Mouse (Mus musculus): Measurements from ENCODE around the gene Unc5b.

Unc5b gene

DNA sequence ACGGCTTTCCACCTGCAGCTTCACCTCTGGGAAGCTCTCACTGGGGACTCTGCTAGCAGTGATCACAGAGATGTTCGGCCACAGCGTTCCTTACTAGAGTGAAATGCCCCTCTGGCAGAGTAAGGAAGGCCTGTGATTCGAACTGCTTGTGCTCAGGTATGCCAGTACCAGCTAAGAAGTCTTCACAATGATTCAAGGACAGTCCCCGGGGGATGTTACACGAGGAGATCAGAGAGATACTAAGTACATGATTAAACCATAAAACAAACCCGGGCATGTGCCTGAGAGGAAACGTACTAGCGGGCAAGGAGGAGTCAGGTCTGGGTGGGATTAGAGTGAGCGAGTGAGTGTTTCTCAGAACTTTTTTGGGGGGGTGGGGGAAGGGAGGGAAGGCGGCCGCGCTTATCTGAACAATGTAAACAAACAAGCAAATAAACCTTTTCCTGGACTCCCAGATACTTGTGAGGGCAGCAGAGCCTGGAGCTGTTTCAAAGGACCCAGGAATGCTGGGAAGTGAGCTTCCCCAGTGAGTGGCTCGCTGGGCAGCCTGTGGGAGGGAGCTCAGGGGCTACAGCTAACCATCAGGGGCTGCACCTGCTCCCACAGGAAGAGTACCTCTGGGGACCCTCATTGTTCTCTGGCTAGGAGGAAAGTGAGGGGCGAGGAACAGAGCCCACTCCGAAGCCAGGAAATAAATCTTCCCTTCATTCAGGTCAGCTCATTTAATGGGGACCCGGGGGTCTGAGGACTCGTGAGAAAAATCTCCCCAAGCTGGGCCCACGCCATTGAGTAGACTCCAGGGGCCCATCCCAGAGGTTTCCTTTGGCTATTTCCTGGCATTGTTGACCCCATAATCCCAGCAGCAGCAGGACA, 30.9 kb downstream of the Unc5b start:
- no peak for DNase-seq (ENCODE audit: low spot score)

DNA sequence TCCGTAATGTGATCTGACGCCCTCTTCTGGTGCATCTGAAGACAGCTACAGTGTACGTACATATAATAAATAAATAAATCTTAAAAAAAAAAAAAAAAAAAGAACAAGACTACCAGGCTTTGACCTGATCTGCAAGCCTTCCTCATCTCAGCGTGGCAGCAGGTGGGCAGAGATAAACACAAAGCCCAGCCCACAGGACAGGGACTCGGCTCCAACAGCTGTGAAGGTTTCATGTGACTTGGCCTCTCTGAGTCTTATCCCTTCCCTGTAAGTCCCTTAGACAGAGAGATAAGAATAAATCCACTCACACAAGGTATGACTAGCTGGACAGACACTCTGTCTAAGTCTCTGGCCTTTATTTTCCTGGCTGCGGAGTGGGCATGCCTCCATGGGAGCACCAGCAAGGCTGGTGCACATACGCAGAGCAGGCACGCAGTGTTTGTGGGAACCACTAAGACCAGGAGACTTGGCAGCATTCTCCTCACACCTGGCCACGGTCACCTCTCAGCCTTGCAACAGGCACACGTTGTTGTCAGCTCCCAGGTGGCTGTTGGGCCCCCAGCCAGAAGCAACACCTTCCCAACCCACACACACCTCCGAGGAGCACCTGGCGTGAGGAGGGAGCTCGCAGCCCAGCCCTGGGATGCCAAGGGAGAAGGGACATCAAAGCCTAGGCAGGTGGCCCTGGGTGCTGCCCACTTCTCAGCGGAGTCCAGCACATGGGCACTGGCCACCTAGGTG, 33.5 kb downstream of the Unc5b start:
- no peak for DNase-seq (ENCODE audit: low spot score)

DNA sequence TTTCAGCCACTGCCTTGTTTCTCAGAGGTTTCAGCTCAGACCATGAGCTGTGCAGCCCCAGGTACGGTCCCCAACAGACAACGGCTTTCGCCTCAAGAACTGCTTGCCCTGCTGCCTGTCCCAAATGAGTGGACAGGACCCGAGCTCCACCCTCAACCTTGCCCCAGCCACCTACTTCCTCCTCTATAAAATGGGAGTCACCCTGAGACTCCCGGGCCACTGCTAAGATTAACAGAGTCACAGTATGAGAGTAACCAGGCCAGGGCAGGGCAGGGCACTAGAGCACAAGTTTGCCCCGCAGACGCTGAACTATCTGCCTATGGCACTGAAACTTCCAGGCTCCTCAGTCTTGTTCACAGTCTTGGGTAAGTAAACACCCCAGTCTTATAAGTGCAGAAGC, 34.9 kb downstream of the Unc5b start:
- no peak for DNase-seq (ENCODE audit: low spot score)

DNA sequence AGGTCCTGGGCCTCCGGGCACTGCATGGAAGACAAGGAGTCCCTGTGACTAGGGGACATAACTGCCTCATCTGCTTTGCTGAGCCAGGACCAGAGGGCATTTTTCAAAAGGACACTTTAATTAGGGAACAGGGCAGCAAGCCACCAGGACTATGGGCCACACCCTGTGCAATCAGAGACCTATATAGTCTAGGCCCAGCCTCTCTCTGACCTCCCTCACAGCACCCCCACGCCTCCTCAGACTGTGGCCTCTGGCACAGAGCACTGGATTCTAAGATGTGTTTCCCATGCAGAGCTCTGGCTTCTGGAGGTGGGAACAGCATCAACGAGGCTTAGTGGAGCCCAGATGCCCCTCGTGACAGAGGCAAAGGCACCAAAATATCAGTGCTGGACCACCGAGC, 35.4 kb downstream of the Unc5b start:
- DNase-seq (ENCODE audit: low spot score): no peak

DNA sequence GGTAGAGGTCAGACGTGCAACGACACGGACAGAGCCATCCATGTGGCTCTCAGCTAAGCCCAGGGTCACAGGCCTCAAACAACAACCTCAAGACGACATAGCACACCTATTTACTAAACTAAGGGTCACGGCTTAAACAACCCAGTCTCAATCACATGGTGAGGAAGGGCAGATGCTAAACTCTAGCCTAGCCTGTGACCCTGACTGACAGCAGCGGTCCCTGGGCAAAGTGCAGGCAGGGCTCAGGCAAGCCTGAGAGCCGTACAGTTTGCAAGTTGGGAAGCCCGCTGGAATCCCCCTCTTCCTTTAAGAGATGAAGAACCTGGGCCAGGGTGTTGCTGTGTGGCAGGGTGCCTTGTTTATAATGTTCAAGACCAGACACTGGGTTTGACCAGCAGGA, 36.6 kb downstream of the Unc5b start:
- DNase-seq (ENCODE audit: low spot score): no peak

DNA sequence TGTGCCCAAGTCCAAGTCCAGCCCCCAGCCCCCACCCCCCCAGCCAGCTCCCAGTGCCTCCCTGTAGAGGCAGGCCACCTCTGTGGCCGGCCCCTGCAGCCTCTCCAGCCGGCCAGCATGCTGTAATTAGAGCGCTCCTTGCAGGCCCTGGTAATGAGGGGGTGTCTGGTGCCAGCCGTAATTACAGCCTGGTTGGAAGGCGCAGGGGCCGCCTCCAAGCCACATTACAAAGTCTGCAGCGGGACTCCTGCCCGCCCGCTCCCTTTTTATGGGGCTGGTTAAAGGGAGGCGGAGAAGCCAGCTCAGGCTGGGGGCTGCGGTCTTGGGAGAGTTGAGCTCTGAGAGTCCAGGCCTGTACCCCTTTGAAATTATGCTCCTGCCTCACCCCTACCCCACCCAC, 37.0 kb downstream of the Unc5b start:
- DNase-seq (ENCODE audit: low spot score): no peak

DNA sequence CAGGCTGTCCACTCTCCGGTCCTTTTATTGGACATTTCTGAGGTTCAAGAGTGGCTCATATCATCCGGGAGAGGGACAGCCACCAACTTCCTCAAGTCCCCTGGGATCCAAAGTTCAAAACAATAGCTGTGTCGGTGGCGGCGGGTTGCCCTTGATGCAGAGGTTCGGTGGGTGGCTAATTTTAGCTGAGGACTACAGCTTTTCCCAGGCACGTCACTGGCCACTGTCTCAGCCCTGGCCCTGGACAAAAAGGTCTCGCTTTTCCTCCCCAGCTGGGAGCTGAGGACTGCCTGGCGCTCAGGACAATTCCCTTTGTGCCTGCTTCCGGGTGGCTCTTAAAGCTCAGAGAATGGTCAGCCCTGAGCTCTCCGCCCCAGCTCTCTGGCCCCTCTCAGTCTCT, 38.5 kb downstream of the Unc5b start:
- no peak for DNase-seq (ENCODE audit: low spot score)

DNA sequence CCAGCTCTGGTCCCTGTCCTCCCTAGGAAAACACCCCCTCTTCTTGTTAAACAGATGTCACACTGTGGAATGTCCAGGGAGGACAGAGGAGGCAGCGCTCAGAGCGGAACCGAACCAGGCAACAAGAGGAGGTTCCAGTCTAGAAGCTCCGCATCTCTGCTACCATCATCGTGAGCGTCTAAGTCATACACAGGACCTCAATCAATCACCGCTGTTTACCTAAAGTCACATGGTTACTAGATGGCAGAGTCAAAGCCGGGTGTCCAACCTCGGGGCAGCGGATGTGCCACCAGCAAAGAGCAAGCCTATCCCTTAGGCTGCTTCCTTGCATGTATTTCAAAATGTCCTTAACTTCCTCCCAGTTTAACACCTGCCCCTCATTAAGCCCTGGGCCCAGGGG, 39.0 kb downstream of the Unc5b start:
- no peak for DNase-seq (ENCODE audit: low spot score)

DNA sequence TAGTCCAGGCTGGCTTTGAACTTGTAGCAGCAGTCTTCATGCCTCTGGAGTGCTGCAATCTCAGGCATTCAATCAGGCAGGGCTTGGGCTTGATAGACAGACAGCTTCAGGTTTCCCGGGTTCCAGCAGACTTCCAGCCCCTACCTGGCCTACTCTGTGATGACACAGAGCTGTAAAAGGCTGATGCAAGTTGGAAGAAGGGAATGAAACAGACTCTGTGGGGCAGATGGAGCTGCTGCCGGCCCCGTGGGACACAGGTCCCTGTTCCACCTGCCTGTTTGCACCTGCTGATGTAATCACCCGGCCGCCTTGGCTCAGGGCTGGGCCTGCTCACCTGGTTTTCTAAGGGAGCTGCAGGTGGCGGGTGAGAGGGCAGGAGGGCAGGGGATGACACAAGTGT, 40.5 kb downstream of the Unc5b start:
- DNase-seq (ENCODE audit: low spot score): no peak

DNA sequence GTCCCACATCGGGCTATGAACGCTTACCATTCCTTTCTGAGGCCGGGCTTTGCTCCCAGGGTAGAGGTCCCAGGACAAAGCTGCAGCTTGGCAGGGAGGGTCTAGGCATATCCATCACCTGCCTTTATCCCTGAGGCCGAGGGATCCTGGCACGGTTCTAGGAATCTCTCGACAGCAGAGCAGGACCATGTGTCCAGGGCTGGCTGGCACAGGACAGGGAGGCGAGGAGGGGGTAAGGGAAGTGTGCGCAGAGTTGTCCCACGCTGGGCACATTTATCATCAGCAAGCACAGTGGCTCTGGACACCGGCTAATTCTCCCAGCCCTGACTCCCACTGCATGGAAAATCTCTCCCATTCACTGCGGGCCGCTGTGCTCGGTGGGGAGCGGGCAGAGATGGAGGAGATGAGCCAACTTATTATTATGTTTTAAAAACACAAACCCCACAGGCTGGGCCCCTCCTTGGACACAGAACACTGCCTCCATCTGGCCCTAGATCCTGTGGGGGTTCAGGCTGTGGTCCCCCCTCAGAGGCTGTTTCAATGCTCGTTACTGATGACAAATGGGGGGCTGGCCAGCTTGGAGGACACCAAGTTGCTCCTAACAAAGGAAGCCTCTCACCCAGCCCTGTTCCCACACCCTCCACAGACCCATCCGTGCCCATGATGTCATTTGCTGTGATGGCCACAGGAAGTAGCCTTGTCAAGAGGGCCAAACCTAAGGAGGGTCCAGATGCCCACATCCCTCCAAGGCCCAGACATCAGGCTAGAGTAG, 43.9 kb downstream of the Unc5b start:
- DNase-seq (ENCODE audit: low spot score): no peak

DNA sequence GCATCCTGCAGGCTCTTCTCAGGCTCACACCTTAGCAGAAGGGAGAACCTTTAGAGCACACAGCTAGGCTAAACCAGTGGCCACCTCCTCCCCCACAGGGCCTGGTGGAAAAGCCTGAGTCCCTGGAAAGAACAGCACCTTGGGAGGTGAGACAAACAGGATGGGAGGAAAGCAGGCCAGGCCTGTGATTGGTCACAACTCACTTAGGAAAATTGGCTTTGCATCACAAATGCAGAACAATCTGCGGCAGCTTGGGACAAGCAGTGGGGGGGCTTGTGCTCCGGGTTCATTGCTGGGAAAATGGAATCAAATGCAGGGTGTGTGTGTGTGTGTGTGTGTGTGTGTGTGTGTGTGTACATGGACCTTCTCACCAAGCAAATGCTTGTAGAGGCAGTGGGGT, 47.8 kb downstream of the Unc5b start:
- DNase-seq (ENCODE audit: low spot score): no peak

DNA sequence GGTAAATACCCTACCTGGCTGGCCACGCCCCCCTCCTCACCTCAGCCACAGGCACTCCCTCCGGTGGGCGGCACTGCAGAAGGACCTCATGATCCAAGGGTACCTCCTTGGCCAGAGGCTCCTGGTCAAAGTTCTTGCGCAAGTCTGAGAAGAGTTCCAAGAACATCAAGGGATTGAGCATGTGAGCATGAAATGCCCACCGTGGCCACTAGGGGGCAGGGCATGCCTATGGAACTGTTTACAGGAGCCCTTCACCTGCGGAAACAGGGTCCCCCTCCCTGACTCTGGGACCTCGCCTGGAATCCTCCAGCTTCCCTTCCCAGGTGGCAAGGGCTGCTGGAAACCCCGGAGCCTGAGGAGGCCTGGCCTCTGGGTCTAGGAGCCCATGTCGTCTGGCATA, 51.8 kb downstream of the Unc5b start:
- peak; percentile 74 for DNase-seq (ENCODE audit: low spot score)

DNA sequence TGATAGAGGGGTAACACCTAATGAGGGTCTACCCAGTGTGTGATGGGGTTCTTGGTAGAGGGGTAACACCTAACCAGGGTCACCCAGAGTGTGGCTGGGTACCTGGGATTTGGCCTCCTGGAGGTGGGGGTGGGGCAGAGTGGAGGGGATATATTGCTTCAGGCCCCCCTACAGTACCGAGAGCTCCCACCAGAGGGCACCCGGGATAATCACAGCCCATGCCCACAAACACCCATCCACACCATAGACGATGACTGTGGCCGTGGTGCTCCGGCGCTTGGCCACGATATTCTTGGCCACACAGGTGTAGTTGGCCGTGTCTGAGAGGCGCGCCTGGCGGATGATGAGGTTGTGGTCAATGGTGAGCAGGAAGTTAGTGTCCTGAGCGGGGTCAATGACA, 52.8 kb downstream of the Unc5b start:
- no peak for DNase-seq (ENCODE audit: low spot score)

DNA sequence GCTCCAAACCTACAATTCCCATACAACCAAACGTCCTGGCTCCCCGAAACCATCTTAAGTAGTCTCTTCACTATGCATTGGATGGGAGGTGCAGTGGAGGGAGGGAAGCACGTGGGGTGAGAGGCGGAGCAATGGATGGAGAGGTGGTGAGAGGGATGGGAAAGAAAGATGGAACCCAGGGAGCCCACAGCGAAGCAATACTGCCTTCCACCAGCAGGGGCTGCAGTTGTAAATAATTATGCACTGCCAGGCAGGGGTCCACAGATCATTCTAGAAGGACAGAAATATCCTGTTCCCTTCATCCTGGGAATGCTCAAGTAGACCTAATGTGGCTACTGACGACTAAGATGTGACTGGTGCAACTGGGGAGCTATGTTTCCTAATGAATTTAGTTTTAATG, 55.9 kb downstream of the Unc5b start:
- no peak for DNase-seq (ENCODE audit: low spot score)

DNA sequence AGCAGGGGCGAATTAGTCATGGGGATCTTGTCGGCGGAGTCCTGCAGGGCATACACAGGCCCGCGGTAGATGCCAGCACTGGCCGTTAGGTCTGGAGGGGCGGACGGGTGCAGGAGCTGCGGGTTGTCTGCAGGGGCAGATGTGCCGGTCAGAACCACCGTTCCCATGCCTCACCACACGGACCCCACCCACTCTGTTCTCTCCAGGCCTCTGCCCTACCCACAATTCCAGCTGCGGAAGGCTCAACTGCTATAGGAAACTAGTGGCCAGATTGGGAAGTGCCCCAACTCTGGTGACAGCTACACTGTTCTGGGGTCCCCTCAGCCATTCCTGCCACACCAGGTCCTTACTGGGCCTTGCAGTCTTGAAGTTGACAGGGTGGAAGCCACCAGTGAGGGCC, 56.8 kb downstream of the Unc5b start:
- DNase-seq (ENCODE audit: low spot score): no peak

DNA sequence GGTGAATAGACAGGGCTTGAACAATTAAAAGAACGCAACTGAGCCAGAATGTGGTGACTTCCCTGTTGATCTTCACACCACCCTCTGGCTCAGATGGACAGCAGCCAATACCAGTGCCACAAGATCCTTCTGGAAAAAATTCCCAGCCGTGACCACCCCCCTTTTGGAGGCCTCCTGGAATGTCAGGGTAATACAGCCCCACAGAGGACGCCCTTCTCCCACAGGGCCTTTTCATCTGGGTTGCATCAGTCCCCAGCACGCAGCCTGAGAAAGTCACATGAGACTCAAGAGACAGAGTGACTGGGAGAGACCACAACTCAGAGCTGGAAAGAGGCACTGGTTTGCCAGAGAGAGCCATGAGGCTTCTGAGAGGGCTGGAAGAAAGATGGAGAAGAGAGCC, 60.5 kb downstream of the Unc5b start:
- DNase-seq (ENCODE audit: low spot score): no peak

DNA sequence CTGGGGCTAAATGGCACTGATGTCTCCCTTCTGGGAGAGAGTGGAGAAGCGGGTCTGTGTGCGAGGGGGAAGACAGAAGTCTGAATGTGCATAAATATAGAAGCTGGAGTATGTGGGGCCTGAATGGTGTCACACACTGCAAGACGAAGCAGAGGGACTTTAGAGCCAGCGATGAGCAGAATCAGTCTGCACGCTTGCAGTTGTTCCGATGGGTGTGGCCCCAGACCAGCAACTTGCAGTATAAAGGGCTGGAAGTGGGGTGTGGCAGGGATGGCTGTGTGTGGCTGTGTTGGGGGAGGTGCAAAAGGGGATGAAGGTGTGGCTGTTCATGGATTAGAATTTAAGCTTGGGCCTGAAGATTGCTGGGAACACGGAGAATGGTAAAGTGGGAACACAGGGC, 62.8 kb downstream of the Unc5b start:
- DNase-seq (ENCODE audit: low spot score): no peak

DNA sequence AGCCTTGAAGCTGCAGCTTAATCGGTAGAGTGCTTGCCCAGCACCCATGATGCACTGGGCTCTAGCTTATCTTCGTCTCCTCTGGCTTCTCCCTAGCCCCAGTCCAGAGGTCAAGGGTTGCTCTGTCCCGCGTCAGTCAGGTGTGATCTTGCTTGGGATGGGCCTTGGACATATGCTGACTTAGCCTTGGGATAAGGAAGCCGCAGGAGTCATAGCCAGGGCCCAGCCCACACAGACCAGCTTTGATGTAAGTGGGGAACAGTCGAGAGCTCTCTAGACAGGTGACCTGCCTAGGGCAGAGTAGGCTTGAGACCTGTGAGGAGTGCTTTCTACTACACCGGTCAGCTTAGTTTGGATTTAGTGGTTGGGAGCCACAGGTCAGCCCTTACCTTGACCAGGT, 64.0 kb downstream of the Unc5b start:
- DNase-seq (ENCODE audit: low spot score): no peak

DNA sequence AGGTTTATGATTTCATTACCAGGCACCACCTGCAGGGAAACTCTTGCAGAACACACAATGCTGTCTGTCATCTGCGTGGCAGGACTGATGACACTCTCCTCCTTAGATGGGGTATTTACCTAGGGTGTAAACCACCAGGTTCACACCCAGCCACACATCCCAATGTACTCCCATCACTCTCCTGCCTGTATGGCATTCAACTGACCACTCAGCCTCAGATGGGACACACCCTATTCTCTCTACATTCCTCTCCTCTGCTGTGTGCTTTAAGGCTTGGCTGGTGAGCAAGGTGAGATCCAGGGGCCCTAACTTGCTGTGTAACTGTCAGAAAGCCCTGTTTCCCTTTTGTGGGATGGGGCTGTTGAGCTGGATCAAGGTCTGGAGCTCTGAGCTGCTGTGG, 69.3 kb downstream of the Unc5b start:
- DNase-seq (ENCODE audit: low spot score): no peak

DNA sequence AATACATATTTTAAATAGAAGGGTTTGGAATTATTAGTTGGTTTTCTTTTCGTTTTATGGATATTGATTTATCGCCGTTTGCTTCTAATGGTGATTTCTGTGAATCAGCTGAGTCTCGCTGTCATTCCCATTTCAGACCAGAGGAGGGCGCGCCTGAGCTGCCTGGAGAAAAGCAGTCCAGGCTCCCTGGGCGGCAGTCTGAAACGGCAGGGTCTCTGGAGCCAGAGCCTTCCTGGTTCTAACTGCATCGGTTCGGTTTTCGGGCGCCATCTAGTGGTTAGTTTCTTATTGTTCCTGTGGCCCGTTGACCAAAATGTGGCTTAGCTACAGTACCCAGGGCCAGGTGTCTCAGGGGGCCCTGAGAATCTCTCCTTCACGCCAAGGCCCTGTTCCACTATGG, 71.0 kb downstream of the Unc5b start:
- peak; percentile 94 for DNase-seq (ENCODE audit: low spot score)

DNA sequence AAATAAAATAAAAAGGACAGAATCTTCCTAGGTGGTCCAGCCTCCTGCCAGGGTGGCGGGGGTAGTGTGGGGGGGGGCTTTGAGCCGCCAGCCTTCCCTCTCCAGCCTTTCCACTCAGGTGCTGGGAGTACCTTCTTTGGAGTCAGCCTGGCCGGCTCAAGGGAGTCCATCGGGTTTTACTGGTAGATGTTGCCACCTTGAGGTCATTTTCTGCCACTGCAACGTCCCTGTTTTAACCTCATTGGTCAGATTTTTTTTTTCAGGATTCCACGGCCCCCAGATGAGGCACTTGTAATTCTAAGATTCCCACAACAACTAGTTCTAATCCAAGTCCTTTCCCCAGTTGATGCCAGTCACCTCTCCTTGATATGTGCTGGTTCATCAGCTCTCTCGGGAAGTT, 74.4 kb downstream of the Unc5b start:
- DNase-seq (ENCODE audit: low spot score): peak; percentile 76

DNA sequence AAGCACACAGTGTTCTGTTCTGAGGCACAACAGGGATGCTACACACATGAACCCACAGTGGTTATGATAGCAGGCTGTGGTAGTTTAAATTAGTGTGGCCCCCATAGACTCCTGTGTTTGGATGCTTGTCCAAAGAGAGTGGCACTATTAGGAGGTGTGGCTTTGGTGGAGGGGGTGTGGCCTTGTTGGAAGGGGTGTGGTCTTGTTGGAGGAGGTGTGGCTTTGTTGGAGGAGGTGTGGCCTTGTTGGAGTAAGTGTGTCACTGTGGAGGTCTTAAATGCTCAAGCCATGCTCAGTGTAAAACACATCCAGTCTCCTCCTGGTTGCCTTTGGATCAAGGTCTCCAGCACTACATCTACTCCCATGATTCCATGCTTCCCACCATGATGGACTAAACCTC, 75.2 kb downstream of the Unc5b start:
- DNase-seq (ENCODE audit: low spot score): no peak

DNA sequence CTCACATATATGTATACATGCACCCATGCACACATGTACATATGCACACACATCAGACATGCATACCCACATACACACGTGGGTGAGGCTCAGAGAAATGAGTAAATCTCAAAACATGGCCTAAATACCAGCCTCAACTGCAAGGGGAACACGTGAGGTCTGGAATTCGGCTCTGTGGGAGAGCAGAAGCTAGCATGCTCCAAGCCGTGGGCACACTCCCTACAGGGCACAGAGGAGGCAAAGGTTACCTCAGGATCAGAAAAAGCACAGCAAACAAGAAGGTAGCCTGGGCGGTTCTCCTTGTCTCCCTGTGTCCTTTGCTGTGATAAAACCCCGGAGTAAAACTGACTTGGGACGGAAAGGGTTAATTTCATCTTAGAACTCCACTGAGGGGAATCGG, 77.4 kb downstream of the Unc5b start:
- DNase-seq (ENCODE audit: low spot score): no peak
